Mouse (Mus musculus) G1E (cell line): Measurements from ENCODE around the gene Mypn. TPM values are rescaled to one million over a fixed set of nuclear protein-coding genes. Genes with fewer than 3 reads are reported as not detected.

Experiments used
- ATAC-seq: 2 replicates; pipeline ENCODE4 v1.8.0; 2016; ENCODE audit warnings: mild to moderate bottlenecking; ENCODE audit not compliant: insufficient number of reproducible peaks, poor library complexity, low FRiP score, severe bottlenecking; ENCODE audit errors: extremely low read depth
- DNase-seq: peaks from one replicate; pipeline ENCODE4 v3.0.0; 2012; ENCODE audit warnings: low spot score
- H3K27me3 ChIP-seq: 2 replicates; pipeline ENCODE4 v1.6.1; 2012; ENCODE audit warnings: mild to moderate bottlenecking, low read length, inconsistent platforms; ENCODE audit not compliant: insufficient read depth
- H3K36me3 ChIP-seq: replicated peaks from 2 replicates; pipeline ENCODE3; 2012; ENCODE audit warnings: mild to moderate bottlenecking, inconsistent platforms
- H3K4me1 ChIP-seq: 2 replicates; pipeline ENCODE4 v1.6.1; 2012; ENCODE audit warnings: low read depth, low read length, inconsistent platforms, mixed read lengths; ENCODE audit not compliant: insufficient read depth
- H3K4me3 ChIP-seq: 2 replicates; pipeline ENCODE4 v1.5.1; 2012; ENCODE audit warnings: low read depth, mild to moderate bottlenecking, inconsistent platforms, low read length, moderate library complexity, mixed read lengths
- H3K9me3 ChIP-seq: replicated peaks from 2 replicates; pipeline ENCODE4 v1.6.1; 2012; ENCODE audit warnings: inconsistent platforms
- CTCF ChIP-seq: IDR thresholded peaks from 2 replicates; pipeline ENCODE4 v1.5.1; 2012; ENCODE audit warnings: low read depth, low read length, inconsistent platforms, mixed read lengths
- GATA1 ChIP-seq: IDR thresholded peaks from 2 replicates; pipeline ENCODE4 v1.6.1; 2012; ENCODE audit warnings: borderline replicate concordance, low read length, inconsistent platforms, mixed read lengths
- GATA2 ChIP-seq: IDR thresholded peaks from 2 replicates; pipeline ENCODE4 v1.6.1; 2012; ENCODE audit warnings: low read depth, low read length, inconsistent platforms, borderline replicate concordance
- POLR2AphosphoS5 ChIP-seq: IDR thresholded peaks from 2 replicates; pipeline ENCODE4 v1.6.1; 2012; ENCODE audit warnings: low read depth, low read length, inconsistent platforms; ENCODE audit not compliant: insufficient replicate concordance
- TAL1 ChIP-seq: conservative IDR thresholded peaks from 2 replicates; pipeline ENCODE4 v1.6.1; 2012; ENCODE audit warnings: low read depth, low read length, inconsistent platforms, mixed read lengths
- polyA plus RNA-seq: library from polyadenylated mRNA; stranded (reverse); fragments of >175 nt; gene quantifications from 2 replicates; pipeline ENCODE4 v1.2.3, GENCODE M21; 2012
- total RNA-seq, 2 experiments: library from RNA; stranded (forward) in 1 of 2; stranded (reverse) in 1 of 2; fragments of 200-1000 nt in 1 of 2; fragments of >200 nt in 1 of 2; fragmentation: Nextera tagmentation in 1 of 2; gene quantifications; 2 replicates each; pipeline ENCODE4 v1.2.3; 2014 to 2017

Gene Mypn
- total and polyA plus RNA-seq, 3 experiments, result not detected

DNA sequence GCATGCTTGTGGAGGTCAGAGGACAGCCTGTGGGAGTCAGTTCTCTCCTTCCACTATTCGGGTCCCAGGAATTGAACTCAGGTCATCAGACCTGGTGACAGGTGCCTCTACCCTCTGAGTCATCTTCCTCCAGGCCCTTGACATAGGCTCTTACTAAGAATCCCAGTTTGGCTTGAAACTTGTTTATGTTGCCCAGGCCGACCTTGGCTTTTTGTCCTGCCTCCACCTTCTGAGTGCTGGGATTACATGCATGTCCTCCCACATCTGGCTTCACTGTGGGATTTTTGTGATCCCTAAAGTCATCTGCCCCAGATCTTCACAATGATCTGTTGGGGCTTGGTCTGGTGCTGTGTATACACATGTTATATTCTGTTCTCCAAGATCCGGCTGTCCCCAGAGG, 31.7 kb downstream of the Mypn start:
- H3K4me3 ChIP-seq, result no peak overlapping the region
- ATAC-seq (no peak), DNase-seq (no peak)
- H3K4me1 ChIP-seq, result no peaks in the 10 kb centered on the region
- H3K36me3 ChIP-seq, result no peaks in the 10 kb centered on the region
- no peaks in the 10 kb centered on the region for H3K9me3 ChIP-seq
- no peak for TF ChIP-seq GATA2
- TF ChIP-seq CTCF, result no peak
- no peak for TF ChIP-seq TAL1
- TF ChIP-seq POLR2AphosphoS5, result no peak
- TF ChIP-seq GATA1, result no peak
- H3K27me3 ChIP-seq, result no peaks in the 10 kb centered on the region

DNA sequence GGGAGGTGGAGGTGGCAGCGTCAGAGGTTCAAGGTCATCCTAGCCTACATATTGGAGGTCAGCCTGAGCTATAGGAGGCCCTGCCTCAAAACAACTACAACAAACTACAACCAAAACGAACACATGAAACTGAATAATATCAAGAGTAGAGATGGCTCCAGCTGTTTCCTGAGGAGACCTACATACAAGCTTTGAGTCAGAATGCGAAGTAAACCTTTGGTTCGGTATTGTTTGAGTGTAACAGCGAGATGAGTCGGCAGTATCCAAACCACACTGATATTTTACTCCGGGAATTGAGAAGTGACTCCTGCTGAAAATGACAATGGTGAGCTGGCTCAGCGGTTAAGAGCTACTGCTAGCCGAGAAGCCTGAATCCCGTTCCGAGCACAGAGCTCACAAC, 34.2 kb downstream of the Mypn start:
- H3K4me3 ChIP-seq, result no peak overlapping the region
- H3K9me3 ChIP-seq, result no peaks in the 10 kb centered on the region
- no peaks in the 10 kb centered on the region for H3K27me3 ChIP-seq
- no peaks in the 10 kb centered on the region for H3K36me3 ChIP-seq
- H3K4me1 ChIP-seq, result no peaks in the 10 kb centered on the region
- DNase-seq, result no peak
- no peak for TF ChIP-seq CTCF
- TF ChIP-seq TAL1, result no peak
- TF ChIP-seq GATA2, result no peak
- TF ChIP-seq POLR2AphosphoS5, result no peak
- TF ChIP-seq GATA1, result no peak
- ATAC-seq, result no peak

DNA sequence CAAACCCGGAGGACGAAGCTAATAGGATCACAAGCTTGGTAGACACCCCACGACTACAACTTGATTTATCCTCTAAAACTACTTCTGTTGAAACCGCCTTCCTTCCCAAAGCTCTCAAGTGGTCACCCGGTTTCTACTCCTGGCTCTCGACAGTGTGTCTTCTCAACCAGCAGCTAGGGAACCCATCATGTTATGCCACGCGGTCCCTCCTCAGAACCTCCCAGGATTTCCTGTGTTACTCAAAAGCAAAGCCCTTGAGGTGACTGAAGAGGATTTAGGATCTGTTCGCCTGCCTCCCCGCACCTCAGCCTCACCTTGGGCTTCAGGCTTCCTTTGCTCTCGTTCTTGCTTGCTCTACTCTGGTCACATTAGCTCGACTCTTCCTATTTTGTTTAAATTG, 35.6 kb downstream of the Mypn start:
- no peak for DNase-seq
- ATAC-seq, result no peak
- H3K27me3 ChIP-seq, result no peaks in the 10 kb centered on the region

DNA sequence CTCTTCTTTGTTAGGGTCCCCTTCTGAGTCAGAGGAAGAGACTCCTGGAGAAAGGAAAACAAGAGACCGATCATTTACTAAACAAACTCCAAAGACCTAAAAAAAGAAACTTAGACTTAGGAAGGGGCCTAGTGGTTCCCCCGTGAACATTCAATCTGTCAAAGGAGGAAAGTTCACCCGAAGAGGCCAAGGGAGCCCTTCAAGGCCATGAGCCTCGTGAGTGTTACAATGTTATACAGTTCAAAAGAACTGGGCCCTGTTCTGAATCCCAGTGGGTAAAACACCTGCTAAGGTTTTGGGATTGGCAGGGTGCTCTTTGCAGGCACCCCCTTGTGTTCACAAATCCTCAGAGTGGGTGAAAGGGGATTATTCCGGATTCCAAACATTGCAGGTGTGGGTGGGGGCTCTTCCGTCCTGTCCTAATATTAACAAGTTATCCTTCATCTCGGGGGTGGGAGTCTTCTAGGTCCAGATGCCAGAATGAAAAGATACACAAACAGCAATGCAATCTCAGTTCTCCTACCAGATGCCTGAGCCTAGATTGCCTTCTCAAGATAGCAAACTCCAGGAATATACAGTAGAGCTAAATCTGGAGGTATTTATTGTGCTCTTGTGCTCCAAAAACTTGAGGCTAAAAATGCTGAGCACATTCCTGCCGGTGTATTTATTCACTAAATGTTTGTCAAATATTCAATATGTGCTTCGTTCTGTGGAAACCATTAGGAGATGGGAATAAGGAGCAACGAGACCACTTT, 36.3 kb downstream of the Mypn start:
- Histone ChIP-seq H3K4me1 (no peaks in the 10 kb centered on the region), H3K4me3 (no peak overlapping the region), H3K9me3 (no peaks in the 10 kb centered on the region), H3K36me3 (no peaks in the 10 kb centered on the region), H3K27me3 (no peaks in the 10 kb centered on the region)
- DNase-seq, result no peak
- ATAC-seq, result no peak
- TF ChIP-seq TAL1 (no peak), GATA2 (no peak), POLR2AphosphoS5 (no peak), CTCF (no peak)

More for the DNA sequence above, 35.6 kb downstream of the Mypn start:
- H3K4me1 ChIP-seq, result no peaks in the 10 kb centered on the region
- no peaks in the 10 kb centered on the region for H3K9me3 ChIP-seq
- no peak overlapping the region for H3K4me3 ChIP-seq
- TF ChIP-seq TAL1 (no peak), POLR2AphosphoS5 (no peak), GATA1 (no peak), CTCF (no peak), GATA2 (no peak)
- no peaks in the 10 kb centered on the region for H3K36me3 ChIP-seq

DNA sequence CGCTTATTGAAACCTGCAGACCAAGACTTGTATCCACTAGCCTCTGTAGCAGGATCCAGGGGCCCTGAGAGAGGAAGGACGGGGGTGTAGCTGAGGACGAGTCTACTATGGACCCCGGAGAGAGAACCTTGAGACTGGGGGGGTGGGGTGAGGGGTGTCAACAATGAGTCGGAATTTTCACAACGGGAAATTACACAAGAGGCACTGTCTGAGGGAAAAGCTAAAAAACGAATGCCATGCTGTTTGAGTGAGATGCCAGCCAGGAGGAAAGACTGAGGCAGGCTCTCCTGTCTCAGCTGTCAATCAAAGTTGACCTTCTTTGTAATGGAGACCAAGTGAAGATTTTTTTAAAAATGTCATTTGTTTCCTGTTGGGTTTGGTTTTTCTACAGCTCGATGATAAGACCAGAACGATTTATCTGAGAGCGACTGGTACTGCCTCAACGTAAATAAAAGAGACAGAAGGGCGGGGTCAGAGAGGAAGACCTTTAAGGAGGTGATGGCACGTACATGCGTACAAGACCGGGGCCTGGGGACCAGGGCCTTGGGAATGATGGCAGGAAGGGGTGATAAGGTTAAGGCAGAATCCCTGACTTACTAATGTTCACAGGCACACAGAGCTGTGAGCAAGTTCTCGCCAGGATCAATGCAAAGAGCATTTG, 37.9 kb downstream of the Mypn start:
- H3K36me3 ChIP-seq, result no peaks in the 10 kb centered on the region
- ATAC-seq (no peak), DNase-seq (no peak)
- H3K4me1 ChIP-seq, result no peaks in the 10 kb centered on the region
- H3K9me3 ChIP-seq, result no peaks in the 10 kb centered on the region
- H3K27me3 ChIP-seq, result no peaks in the 10 kb centered on the region
- no peak overlapping the region for H3K4me3 ChIP-seq
- no peak for TF ChIP-seq TAL1
- no peak for TF ChIP-seq POLR2AphosphoS5
- TF ChIP-seq GATA2, result no peak
- TF ChIP-seq GATA1, result no peak

DNA sequence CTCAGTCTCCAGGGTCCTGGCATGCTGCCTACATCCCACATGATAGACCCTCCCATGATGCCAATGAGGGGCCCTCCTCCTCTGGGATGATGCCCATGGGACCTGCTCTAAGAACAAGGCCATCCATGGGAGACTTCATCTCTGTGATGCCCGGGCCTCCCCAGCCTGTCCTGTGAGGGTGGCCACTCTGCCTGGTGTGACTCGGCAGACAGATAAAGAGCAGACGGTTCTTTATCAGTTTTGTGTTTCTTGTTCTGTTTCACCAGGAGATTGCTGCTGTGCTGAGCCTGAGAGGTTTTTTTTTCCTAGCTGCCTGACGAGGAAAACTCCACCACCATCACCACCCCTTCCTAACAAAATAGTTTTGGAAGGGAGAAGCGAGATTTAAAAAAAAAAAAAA, 42.5 kb downstream of the Mypn start:
- no peaks in the 10 kb centered on the region for H3K36me3 ChIP-seq
- TF ChIP-seq GATA2 (no peak), POLR2AphosphoS5 (no peak), CTCF (no peak), TAL1 (no peak), GATA1 (no peak)
- no peaks in the 10 kb centered on the region for H3K27me3 ChIP-seq
- H3K9me3 ChIP-seq, result no peaks in the 10 kb centered on the region
- no peaks in the 10 kb centered on the region for H3K4me1 ChIP-seq
- H3K4me3 ChIP-seq, result no peak overlapping the region
- ATAC-seq (no peak), DNase-seq (no peak)
